Mouse (Mus musculus): Measurements from ENCODE around the gene Ttll11.

Gene Ttll11

DNA sequence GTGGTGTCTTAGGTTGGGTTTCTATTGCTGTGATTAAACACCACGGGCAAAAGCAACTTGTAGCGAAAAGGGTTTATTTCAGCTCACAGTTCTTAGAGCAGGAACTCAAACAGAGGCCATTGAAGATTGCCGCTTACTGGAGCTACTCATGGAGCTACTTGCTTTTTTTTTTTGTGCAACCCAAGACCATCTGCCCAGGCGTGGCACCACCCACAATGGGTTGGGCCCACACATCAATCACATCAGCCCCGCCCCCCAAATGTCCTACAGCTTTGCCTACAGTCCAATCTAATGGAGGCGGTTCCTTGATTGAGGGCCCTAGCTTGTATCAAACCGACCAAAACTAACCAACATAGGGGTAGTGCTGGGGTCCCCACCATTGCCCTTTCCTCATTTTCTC lies 215.9 kb downstream of the Ttll11 start:
- DNase-seq: no peak

DNA sequence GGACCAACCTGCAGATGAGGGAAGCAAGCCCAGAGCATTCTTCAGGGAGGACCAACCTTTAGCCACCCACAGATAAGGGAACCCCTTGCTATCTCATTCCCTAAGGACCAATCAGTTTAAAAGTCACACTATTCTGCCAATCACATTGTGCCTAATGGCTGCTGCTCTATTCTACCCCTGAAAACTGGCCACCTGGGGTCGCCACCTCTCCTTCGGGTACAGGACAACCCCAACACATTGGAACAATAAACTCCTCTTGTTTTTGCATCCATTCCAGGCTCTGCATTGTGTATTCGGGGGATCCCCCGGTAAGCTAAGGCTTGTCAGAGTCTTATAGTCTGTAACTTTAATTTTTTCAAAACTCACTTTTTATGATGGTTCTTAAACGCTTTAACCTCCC lies 218.3 kb downstream of the Ttll11 start:
- no peak for DNase-seq

DNA sequence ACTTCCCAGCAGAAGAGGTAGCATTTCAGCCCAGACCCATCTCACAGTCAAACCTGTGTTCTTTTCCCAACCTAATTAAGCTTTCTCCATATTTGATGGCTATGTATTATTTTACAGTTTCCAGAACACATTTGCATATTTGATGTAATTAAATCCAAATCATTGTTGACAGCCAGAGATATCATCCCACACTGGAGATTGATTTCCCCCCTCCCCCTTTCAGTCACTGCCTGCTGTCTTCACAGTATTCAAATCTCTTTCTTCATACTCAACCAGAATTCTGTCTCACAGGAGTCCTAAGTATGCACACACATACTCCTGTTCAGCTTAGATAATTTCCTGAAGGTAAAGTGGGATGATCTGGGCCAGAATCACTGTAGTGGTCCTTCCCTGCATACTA lies 218.8 kb downstream of the Ttll11 start:
- no peak for DNase-seq

DNA sequence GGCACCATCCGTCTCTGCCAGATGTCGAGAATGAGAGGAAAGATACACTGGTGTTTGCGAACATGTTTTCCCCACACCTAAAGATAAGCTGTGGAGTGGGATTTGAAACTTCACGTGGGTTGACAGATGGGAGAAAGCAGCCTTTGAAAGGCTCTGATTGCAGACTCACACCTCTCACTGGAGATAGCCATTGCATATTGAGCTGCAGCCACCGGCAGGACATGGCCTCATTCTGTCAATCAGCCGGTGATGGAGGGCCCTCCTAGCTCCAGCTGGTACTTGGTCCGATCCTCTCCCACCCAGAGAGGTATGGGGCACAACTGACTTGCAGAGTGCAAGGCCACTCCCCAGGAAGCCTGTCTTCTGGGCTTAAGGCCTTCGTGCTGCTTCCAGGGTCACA lies 219.4 kb downstream of the Ttll11 start:
- no peak for DNase-seq

DNA sequence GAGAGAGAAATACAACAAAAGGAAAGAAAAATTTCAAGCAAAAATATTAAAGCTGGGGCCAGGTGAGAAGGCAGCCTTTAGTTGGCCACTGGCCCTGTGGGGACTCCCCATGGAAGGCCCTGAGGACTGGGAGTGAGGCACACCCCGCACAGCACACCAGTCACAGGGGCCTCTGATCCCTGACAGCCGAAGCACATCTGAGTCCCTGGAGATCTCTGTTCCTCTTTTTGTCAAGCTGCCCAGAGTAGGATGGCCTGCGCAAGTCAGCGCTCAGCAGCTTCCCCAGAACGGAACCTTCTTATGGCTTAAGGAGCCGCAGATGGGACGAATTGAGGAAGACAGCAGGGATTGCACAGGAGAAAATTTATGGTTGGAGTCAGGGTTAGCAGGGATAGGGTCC lies 223.2 kb downstream of the Ttll11 start:
- no peak for DNase-seq

DNA sequence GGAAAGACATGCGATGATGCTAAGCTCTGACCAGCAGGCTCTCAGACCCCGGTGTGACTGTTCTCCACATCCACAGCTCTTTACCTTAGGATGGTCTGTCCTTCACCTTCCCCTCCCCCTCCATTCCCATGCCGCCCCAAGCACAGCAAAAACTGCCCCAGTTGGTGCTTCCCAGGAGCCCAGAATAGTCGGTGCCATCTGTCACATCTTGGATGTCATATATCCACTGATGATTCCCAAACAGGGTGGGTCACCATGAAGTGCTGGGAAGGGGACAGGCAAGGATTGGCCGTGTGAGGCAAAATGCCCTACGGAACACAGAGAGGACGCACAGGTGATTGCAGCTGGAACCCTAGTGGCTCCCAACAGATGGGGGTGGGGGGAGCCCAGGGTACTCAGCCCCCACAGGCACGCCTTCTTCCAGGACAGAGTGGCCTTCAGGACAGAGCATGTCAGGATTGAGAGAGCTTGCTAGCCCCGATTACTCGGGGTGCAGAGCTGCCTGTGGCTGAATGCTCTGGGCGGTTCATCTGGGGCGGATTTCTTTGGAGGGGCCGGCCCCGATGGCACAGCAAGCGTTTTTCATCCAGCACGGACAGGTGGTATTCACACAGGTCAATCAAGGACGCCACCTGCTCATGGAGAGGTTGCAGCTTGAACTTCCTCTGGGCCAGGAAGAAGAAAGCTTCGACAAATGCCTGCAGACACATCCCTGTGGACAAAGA lies 227.8 kb downstream of the Ttll11 start:
- DNase-seq: peak; percentile 69

DNA sequence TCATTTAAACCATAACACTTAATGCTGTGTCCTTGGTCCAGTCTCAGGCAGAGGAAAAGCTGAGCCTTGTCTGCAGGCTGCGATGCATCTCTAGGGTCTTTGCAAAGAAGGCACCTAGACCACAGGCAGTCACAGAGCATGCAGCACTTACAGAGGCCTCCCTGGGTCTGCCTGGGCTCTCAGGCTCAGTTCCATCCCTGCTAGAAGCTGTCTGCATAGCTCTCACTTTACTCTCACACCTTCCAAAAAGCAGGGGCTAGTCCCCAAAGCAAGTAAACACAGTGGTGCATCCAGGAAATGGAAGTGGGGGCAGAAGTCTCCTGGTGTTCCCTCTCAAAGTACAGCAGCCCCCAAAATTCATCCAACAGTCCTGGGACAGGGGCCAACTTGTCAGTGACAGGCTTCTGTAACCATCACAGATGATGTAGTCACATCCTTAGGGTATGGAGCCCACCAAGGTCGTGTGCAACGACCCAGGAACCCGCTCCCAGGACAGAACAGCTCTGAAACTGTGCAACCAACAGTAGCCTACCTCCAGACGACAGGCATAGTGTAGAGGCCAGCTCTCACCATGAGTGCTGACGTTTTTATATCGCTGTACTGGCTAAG lies 229.1 kb downstream of the Ttll11 start:
- no peak for DNase-seq

DNA sequence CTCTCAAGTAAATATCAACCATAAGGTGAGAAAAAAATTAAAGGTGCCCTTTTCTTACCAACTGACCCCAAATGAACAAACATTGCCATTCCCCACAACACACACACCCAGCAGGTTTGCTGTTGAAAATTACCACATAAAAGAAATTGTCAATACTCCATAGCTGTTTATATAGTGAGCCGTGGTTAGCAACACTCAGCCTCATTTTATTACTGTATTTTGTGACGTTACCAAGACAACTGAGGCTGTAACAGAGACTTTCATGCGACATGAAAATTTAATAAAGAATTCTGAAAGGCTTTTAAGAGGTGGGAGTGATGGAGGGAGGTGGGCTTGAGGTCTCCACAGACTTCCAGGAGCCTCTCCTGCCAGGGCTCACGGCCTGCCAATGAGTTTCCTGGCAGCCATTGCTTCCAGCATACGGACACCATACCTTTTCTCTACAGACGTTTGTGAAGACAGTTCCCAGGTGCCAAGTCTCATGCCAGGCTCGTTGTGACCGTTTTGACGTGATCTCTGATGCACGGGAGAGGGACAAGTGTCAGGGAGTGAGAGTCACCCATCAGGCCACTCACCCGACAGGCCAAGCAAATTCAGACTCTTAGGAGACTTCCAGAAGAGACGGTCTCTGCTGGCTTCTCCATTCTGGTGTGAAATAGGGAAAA lies 232.2 kb downstream of the Ttll11 start:
- peak; percentile 51 to 62 for DNase-seq

DNA sequence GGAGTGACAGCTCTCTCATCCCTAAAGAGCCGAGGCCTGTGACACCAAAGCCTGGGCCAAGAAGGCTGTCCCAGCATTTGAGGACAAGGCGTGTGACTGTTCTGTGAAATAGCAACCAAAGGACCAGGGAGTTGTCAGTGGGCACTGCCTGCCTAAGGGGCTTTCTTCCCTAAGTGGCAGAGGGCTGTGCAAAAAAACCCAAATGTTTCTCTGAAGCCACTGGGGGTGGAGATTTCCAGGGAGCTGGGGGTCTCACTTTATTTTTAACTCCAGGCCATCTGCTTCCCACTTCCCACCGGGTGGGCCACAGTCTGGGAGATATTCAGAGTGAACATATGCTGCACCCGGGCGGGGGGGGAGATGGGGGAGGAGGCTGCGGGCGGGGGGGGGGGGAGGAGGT lies 233.1 kb downstream of the Ttll11 start:
- DNase-seq: peak; percentile 78 to 79

DNA sequence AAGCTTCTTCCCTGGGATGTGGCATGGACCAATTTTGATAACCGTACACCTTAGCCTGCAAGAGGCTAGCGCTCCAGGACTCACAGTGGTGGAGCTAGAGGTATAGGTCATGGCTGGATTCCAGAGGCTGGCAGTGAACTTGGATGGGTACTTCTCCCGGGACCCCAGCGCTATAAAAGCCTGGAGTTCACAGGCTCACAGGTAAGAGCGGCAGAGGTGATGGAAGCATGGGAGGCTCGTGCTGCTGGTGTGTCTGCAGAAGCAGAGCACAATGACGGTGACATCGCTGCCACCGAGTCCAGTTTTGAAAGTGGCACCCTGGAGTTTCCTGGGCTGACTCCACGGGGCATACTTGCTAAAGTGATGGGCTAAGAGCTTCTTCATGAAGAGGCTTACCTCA lies 233.8 kb downstream of the Ttll11 start:
- DNase-seq: peak in 1 of 2 experiments; percentile 31

DNA sequence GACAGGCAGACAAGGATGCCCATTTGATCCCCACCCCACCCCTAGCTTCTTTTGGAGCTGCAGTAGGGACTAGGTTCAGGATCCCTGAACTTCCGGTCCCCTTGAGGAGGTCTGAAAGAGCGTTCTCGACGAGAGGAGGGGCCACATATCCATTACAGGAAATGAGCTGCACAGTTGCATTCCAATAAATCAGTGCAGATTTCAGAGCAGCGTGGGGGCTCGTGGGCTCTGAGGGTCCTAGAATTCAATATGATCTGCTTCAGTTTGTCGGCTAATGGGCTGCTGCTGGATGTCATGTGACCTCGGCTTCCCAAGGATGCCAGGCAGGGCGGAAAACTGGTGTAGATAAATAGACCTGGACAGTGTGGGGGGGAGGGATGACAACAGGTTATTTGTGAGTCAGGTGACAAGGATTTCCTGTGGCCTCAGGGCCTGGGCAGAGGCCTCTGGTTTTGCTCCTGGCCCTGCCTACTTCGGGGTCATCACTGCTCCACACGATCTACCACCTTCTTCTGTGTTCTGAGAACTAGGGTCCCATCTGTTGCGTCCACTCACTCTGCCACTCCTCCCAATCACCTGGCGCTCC lies 240.0 kb downstream of the Ttll11 start:
- no peak for DNase-seq

DNA sequence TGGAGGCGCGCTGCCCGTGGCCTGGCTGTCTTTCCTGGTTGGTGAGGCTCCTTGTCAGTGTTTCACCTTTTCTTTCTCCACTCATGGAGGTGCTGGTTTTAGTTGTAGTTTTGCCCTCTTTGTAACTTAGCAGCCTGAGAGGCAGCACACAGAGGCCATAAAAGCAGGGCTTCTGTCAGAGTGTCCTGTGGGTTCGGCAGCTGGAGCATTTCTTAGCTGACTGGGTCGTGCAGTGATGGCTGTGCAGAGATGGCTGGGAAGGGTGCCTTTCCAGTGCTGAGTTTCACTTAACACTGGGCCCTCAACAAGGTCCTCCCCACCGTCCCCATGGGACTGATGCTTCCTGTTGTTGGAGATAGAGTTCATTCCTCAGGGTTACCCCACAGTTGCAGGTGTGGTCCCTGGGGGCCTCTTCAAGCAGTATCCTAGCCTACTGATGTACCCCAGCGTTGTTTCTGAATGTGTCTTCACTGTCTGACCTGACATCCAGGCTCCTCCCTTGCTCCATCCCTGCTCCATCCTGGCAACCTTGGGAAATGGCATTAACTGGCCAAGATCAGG lies 242.2 kb downstream of the Ttll11 start:
- no peak for DNase-seq

DNA sequence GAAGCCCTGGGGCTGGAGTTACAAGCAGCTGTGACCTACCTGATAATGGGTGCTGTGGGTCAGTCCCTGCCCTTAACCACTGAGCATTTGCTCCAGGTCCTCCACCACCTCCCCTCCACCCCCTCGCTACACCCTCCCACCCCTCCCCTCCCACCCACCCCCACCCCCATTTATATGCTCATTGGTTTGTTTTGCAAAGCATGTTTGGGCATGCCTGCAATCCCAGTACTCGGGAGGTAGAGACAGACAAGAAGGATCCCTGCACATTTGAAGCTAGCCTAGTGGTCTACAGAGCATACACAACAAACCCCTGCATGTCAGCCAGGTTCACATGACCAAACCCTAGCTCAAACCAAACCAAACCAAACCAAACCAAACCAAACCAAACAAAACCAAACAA lies 243.7 kb downstream of the Ttll11 start:
- no peak for DNase-seq

DNA sequence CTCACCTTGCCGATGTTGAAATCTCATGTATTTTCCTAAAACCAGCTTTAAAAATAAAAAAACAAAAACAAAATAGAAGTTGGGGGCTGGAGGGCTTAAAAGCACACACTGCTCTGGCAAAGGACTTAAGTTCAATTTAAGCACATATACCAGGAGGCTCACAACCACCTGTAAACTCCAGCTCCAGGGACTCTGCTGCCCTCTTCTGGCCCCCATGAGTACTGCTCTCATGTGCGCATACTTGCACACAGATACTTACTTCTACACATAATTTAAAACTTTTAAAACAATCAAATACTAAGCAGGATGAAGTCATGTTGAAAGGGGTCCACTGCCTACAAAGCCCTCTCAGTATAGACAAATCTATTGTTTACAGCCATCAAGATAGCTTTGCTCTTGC lies 244.7 kb downstream of the Ttll11 start:
- no peak for DNase-seq

DNA sequence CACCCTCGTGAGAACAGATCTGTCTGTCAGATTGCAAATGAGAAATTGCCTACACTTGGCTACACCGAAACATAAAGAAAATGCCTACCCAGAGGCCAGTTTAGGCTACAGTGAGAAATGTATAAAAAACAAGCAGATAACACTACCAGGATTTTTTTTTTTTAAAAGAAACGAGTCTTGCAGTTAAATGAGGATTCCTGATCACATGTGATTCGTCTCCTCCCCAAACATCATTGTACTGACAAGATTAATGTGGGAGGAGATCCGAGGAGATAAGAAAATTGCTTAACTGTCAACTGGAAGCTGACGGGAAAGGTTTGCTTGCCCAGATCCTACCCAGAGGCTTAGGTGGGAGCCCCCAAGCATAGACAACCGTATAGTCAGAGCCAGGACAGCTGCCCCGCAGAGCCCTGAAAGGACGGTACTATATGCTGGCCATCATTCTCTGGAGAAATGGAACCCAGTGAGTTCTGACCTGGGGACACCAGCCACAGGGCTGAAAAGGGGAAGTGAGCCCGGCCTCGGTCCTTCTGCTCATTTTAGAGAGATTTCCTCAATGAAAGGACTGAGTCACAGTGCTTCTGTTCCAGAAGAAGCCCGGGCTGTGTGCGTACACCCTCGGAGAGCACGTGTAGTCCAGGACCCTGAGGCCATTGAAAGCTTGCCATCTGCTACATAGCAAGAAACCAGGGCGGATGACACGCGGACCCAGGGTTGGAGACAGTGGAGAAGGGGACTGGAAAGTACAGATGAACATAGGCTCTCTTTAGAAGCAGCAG lies 247.9 kb downstream of the Ttll11 start:
- DNase-seq: no peak

DNA sequence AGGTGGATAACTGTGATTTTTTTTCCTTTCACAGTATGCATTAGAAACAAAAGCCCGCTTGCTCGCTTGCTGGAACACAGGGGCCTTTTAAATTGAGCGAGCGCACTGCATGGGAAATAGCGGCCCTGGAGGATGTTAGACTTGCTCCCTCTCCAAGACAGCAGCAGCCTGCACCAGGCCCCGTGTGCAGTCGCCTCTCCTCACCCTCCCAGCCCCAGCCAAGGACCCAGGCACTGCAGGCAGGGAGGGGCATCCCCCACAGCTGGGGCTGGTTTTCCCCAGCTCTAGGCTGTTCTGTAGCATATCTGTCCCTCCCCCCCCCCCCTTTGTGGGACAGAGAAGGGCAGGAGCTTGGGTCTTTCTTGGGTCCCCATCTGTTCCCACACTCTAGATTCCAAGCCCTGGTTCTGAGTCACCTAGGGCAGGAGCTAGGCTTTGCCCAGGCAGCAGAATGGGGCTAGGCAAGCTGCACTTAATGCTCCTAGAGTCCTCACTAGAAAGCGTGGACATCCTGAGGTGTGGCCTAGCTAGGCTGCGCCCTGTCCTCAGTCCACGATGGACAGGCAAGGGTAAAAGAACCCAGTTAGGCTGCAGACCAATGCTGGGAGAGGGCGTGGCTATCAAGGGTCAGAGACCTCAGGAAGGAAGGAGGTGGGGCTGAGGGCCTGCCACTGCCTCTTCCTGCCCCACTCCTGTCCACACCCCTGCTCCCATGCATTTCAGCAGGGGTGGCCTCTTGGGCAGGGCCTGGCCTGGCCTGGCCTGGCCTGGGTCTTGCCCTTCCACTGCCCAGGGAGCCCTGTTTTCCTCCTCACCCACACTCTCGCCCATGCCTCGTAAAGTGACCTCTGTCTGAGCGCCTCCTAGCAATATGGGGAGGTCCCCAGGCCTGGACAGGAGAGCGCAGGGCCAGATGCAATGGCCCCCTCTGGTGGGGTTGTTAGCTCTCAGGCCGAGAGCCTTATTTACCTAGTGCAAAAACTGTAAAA lies 250.3 kb downstream of the Ttll11 start:
- DNase-seq: no peak

DNA sequence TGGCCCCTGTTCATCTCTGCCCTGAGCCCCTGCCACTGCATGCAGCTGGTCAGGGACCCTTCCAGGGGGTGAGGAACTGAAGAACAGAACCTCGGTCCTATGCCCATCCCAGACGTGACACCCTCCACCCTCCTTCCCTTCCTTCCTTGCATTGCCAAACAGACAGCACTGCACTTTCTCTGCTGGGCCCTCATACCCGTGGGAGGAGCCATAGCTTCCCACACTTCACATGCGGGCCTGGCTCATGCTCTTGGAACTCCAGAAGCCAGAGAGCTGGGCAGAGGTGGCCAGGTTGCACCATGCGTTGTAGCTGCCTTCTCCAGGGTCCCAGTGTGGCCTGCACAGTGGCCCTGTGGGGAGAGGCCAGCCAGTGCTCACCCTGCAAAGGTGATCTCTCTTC lies 251.1 kb downstream of the Ttll11 start:
- DNase-seq: no peak

DNA sequence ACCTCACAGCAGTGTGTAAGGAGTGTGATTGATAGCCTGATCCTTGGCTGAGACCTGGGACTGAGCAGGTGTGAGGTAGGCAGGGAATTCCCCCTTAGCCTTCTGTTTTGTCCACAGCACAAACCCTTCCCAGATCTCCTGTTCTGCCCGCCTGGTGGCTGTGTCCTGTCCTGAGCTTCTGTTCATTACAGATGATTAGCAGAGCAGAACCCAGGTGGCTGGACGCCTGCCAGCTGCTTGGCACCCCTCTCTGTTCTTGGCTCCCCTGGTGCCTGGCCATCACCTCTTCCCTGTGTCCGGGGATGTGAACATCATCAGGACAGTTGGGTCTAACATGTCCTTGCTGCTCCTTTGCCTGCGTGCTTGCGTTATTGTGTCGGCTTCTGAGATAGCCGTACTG lies 256.0 kb downstream of the Ttll11 start:
- DNase-seq: peak; percentile 72 to 74

DNA sequence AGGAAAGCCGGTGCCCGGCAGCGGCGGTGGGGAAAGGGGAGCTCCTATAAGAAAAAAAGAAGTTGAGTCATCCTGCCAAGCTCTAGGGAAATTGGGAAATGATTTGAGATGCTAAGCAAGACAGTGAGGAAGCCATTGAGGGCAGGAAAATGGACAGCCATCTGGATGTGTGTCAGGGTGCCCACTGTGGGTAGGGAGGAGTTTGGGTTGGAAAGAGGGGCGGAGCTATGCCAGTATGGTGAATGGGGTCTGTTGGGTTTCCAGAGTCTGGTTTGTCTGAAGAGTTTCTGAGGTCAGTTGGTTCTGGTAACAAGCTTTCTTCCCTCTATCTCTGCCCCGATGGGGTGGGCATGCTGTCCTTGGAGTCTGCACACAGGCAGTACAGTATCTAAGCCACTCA lies 256.4 kb downstream of the Ttll11 start:
- no peak for DNase-seq

DNA sequence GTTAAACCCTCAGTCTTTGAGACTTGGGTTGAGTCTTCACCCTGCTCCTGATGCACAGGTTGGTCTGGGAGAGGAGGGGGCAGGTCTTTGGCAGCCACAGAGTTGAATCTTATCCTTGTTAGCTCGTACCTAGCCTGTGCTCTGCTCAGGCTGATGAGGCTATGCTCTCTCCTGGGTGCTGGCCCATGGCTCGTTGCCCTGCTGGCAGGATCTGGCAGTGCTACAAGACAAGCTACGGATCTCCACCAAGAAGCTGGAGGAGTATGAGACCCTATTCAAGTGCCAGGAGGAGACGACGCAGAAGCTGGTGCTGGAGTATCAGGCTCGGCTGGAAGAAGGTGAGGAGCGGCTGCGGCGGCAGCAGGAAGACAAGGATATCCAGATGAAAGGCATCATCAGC lies 256.9 kb downstream of the Ttll11 start:
- peak; percentile 71 to 77 for DNase-seq

DNA sequence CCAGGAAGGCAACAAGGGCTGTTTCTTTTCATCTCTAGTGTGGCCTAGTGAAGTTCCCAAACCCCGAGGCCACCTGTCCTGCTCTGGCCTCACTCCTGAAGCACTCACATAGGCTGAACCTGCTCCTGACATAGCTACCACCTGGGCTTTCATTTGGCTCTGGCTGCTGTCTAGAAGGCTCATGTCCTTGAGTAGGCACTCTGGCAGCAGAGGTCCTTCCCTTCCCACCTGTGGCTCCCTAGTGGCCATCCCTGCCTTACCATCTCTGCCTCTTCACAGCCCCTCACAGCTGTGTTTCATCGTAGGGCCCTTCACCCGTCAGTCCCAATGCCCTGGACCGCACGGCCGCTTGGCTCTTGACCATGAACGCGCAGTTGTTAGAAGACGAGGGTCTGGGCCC lies 258.8 kb downstream of the Ttll11 start:
- DNase-seq: no peak

DNA sequence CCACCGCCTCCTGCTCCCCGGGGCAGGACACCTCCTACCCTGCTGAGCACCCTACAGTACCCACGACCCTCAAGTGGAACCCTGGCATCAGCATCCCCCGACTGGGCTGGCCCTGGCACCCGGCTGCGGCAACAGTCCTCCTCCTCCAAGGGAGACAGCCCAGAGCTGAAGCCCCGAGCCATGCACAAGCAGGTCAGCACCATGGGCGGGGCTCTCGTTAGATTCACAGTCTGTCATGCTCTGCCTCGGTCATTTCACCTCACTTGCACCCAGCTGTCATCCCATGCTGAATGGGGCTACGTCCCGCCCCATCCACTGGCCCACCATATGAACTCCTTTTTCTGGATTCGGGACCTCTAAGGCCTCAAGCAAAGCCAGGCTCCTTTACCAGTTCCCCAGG lies 259.2 kb downstream of the Ttll11 start:
- DNase-seq: peak in 1 of 2 experiments; percentile 47

All from cerebellum, postnatal 36 days (tissue).